Mouse (Mus musculus): ENCODE data around the gene Phactr2.

GRCm38 (mm10) chr10:13470236-13470635, 4.0 kb downstream of the Phactr2 start:
- no peak for TF ChIP-seq CTCF (IDR thresholded peaks at IDR 0.05; ENCODE audit: low read depth)
- no peak for TF ChIP-seq EP300 (optimal IDR thresholded peaks at IDR 0.05)

All from stomach, postnatal 0 days (tissue).